Mouse (Mus musculus) forebrain, embryonic 13.5 days (tissue): Measurements from ENCODE around the gene Ksr1. TPM values are rescaled to one million over a fixed set of nuclear protein-coding genes. Genes with fewer than 3 reads are reported as not detected.

ENCODE experiments used
- ATAC-seq: fragments of 200-750 bp; cut with Nextera tagmentation; 2 replicates; pipeline ENCODE4 v1.8.0; 2017
- H3K27ac ChIP-seq: fragments of 300-500 bp; sonication (generic); 2 replicates; pipeline ENCODE4 v1.5.1; 2015; ENCODE audit warnings: inconsistent platforms, mild to moderate bottlenecking, moderate library complexity
- H3K27me3 ChIP-seq: fragments of 300-500 bp; sonication (generic); 2 replicates; pipeline ENCODE4 v1.6.1; 2015; ENCODE audit warnings: mild to moderate bottlenecking, inconsistent platforms
- H3K36me3 ChIP-seq: fragments of 300-500 bp; sonication (generic); 2 replicates; pipeline ENCODE4 v1.6.1; 2015; ENCODE audit warnings: mild to moderate bottlenecking, inconsistent platforms; ENCODE audit not compliant: poor library complexity, severe bottlenecking
- H3K4me1 ChIP-seq: fragments of 300-500 bp; sonication (generic); 2 replicates; pipeline ENCODE4 v1.6.1; 2015; ENCODE audit warnings: inconsistent platforms
- H3K4me2 ChIP-seq: fragments of 300-500 bp; sonication (generic); 2 replicates; pipeline ENCODE4 v1.6.1; 2015; ENCODE audit warnings: inconsistent platforms, mild to moderate bottlenecking, moderate library complexity
- H3K4me3 ChIP-seq: fragments of 300-500 bp; sonication (generic); 2 replicates; pipeline ENCODE4 v1.5.1; 2015; ENCODE audit warnings: mild to moderate bottlenecking, inconsistent platforms
- H3K9ac ChIP-seq: fragments of 300-500 bp; sonication (generic); 2 replicates; pipeline ENCODE4 v1.6.1; 2015; ENCODE audit warnings: mild to moderate bottlenecking, inconsistent platforms
- H3K9me3 ChIP-seq: fragments of 300-500 bp; sonication (generic); replicated peaks from 2 replicates; pipeline ENCODE4 v1.6.1; 2016; ENCODE audit warnings: inconsistent platforms
- WGBS: fragments of 180-500 bp; shearing (Covaris S2); methylation state at CpG from one replicate; pipeline ENCODE4 v1.1.7; 2015; 5-methylcytosine and 5-hydroxymethylcytosine counted together
- polyA plus RNA-seq: library from polyadenylated mRNA; unstranded; fragments of >200 nt; fragmentation: Nextera tagmentation; extraction: Ambion mirVana; gene quantifications from 2 replicates; pipeline ENCODE4 v1.2.1, GENCODE M21; 2015

Ksr1 gene
- polyA plus RNA-seq, 1 experiment from 2014 or later: 4.1 TPM

DNA sequence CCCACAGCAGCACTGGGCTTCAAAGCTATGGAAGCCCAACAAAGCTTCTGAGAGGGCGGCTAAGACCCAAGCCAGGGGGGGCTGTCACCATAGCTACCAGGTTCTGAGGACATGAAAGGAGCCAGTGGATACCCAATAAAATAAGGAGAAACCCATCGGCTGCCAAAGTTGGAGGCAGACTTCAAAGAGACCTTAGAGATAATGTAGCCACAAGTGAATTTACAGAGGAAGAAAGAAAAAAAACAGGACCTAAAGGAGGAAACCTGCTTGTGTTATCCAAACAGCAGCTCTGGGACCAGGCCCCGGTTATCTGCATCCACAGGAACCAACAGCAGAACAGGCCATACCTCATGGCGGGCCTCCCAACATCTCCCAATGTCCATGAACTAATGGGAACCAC is 88.4 kb downstream of the Ksr1 start:
- Histone ChIP-seq H3K9me3 (no peaks in the 10 kb centered on the region), H3K4me1 (peaks cover 31% of the 10 kb centered on the region), H3K4me3 (no peak overlapping the region), H3K36me3 (no peaks in the 10 kb centered on the region), H3K27ac (0 out of 2 replicates have a peak overlapping the region, but pooled peaks have one; percentile 6), H3K9ac (no peak overlapping the region), H3K4me2 (no peak overlapping the region), H3K27me3 (no peaks in the 10 kb centered on the region)
- ATAC-seq: no peak
- WGBS: 44% methylated on average over 4 of the region's 4 CpGs

DNA sequence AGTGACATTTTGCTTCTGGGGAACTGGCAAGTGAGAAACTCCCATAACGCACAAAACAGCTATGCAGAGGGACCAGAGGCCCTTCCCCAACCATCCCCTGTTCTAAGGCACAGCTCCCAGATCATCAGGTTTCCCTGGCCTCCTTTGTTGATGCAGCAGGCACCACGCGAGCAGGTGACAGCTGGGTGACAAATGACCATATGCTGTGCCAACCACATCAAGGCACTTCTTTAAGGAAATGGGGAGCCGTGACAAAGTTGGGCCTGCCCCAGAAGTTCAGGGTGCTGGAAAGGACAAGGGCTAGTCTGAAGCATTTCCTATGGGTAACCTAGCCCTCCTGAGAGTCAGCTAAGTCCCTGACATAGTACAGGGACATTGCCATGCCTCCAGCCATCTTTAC is 89.3 kb downstream of the Ksr1 start:
- 66% methylated on average over 4 of the region's 4 CpGs for WGBS

DNA sequence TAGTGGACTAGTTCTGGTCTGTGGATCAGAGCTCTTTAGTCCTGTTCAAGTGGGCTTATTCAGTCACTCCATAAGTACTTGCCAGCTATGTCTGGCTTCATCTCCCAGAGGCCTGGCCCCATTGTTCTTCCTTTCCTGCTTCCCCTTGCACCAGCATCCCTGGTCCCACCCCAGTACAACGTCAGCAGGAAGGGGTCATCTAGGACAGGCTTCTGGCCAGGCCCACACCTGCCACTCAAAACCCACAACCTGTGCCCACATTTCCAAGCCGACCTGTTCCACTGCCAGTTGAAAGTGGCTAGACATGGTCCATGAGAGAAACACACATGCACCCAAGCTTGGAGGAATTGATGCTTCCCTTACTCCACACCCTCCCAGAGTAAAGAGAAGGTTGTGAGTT is 90.2 kb downstream of the Ksr1 start:
- H3K9me3 ChIP-seq: no peaks in the 10 kb centered on the region
- no peaks in the 10 kb centered on the region for H3K27me3 ChIP-seq
- H3K27ac ChIP-seq: no peak overlapping the region
- 62% methylated on average over 2 of the region's 2 CpGs for WGBS
- H3K9ac ChIP-seq: no peak overlapping the region
- H3K4me3 ChIP-seq: no peak overlapping the region
- ATAC-seq: no peak
- H3K4me1 ChIP-seq: peaks cover 36% of the 10 kb centered on the region
- H3K36me3 ChIP-seq: no peaks in the 10 kb centered on the region
- no peak overlapping the region for H3K4me2 ChIP-seq

More for the DNA sequence above, 89.3 kb downstream of the Ksr1 start:
- Histone ChIP-seq H3K4me3 (no peak overlapping the region), H3K9me3 (no peaks in the 10 kb centered on the region), H3K4me1 (peaks cover 36% of the 10 kb centered on the region), H3K27me3 (no peaks in the 10 kb centered on the region), H3K36me3 (no peaks in the 10 kb centered on the region), H3K4me2 (no peak overlapping the region), H3K9ac (no peak overlapping the region), H3K27ac (no peak overlapping the region)
- ATAC-seq: no peak

DNA sequence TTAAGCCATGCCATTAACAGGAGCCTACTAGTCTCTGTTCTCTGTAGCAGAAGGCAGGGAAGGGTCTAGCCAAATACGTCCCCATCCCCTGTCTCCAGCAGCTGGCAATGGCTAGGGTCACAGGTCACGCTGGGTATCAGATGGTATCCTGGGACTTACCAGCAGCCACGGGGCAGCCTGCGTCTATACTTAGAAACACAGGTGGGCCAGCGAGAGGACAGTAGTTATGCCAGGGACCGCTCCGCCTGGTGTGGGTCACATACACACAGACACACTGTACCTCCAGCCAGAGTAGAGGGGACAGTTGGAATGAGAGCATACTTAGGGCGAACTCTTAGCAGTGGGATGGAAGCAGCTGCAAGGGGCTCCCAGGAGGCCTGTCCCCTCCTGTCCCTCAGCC is 91.0 kb downstream of the Ksr1 start:
- H3K36me3 ChIP-seq: no peaks in the 10 kb centered on the region
- H3K4me1 ChIP-seq: peaks cover 36% of the 10 kb centered on the region
- H3K9ac ChIP-seq: no peak overlapping the region
- no peak overlapping the region for H3K4me3 ChIP-seq
- 84% methylated on average over 8 of the region's 8 CpGs for WGBS
- no peak overlapping the region for H3K27ac ChIP-seq
- no peak for ATAC-seq
- no peak overlapping the region for H3K4me2 ChIP-seq
- no peaks in the 10 kb centered on the region for H3K9me3 ChIP-seq
- H3K27me3 ChIP-seq: no peaks in the 10 kb centered on the region

DNA sequence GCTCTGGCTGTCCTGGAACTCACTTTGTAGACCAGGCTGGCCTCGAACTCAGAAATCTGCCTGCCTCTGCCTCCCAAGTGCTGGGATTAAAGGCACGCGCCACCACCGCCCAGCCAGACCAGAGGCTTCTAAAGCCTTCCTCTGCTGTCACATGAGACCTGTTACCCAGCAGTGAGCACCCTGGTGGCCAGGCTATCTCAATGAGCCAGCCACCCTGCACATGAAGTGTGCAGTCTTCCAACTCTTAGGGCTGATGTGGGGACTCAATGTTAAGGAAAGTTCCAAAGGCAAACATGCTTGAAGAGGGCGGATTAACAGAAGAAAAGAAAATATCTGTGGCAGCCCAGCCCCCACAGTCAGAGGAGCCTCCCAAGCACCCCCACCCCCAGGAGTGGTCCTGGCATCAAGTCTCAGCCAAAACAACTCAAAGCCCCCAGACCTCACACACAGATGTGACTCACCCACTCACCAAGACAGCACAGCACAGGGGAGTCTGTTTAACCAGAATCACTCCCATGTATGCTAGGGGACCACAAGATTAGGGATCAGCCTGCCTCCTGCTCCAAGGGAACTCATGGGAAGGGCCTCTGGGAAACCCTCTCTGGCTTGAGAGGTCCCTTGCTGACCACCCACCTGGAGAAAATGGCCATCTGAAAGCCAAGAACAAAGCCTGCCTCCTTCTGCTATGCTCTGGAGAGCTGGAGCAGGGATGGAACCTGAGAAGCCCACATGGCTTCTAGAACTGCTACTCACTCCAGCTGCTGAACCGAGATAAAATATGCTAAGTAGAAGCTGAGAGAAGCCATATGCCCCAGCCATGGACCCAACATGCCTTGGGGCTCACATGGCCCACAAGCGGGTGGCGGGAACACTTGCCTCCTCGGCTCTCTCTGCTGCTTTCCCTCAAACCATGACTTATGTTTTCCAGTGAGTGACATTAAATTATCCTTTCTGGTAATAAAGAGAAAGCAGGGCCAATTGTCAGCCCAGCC is 91.8 kb downstream of the Ksr1 start:
- WGBS: 81% methylated on average over 9 of the region's 9 CpGs
- no peaks in the 10 kb centered on the region for H3K9me3 ChIP-seq
- no peak overlapping the region for H3K4me2 ChIP-seq
- no peaks in the 10 kb centered on the region for H3K36me3 ChIP-seq
- H3K27me3 ChIP-seq: no peaks in the 10 kb centered on the region
- H3K4me3 ChIP-seq: no peak overlapping the region
- no peak overlapping the region for H3K9ac ChIP-seq
- H3K27ac ChIP-seq: no peak overlapping the region
- H3K4me1 ChIP-seq: peaks cover 36% of the 10 kb centered on the region
- no peak for ATAC-seq

DNA sequence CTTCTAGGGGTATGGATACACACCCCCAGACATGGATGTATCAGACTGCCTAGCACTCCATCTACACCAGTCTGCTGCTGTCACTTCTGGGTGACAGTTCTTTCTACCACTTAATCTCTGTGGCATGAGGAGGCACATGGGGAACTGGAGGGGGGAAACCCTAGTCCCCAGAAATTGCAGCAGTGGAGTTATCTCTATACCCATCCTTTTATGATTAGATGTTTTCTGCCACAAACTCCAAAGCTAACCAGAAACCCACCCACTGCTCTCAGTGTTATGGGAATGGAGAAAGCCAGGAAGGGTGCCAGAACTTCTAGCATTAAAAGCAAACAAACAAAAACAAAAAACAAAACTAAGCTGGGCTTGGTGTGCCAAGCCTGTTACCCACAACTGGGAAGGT is 92.8 kb downstream of the Ksr1 start:
- no peak for ATAC-seq
- Histone ChIP-seq H3K4me1 (peaks cover 36% of the 10 kb centered on the region), H3K27ac (no peak overlapping the region; the same call in 1 of the 2 replicates), H3K27me3 (no peaks in the 10 kb centered on the region), H3K9ac (no peak overlapping the region), H3K4me2 (no peak overlapping the region), H3K36me3 (0 out of 2 replicates have a peak, but pooled peaks cover 5% of the 10 kb centered on the region), H3K4me3 (no peak overlapping the region), H3K9me3 (peaks cover 6% of the 10 kb centered on the region; the same call in 1 of the 2 replicates)

DNA sequence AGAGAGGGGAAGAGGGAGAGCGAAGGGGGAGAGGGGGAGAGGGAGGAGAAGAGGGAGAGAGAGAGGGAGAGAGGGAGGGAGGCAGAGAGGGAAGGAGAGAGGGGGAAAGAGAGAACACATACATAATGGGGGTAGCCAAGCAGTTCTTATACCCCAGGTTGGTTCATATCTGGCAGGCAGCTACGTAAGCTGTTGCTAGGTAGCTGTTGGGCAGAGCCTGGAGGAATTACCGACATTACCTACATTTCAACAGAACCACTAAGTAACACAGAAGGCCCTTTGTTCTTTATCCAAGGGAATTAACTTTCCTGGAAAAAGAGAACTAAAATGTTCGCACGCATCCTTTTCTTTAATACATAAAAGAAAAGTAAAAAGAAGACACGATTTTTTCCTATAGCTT is 93.4 kb downstream of the Ksr1 start:
- no peak overlapping the region for H3K4me3 ChIP-seq
- no peak overlapping the region for H3K9ac ChIP-seq
- 0 out of 2 replicates have a peak, but pooled peaks cover 5% of the 10 kb centered on the region for H3K36me3 ChIP-seq
- no peak overlapping the region for H3K4me2 ChIP-seq
- peaks cover 6% of the 10 kb centered on the region; the same call in 1 of the 2 replicates for H3K9me3 ChIP-seq
- H3K4me1 ChIP-seq: peaks cover 32% of the 10 kb centered on the region
- WGBS: 51% methylated on average over 6 of the region's 6 CpGs
- H3K27ac ChIP-seq: no peak overlapping the region
- ATAC-seq: no peak
- no peaks in the 10 kb centered on the region for H3K27me3 ChIP-seq

DNA sequence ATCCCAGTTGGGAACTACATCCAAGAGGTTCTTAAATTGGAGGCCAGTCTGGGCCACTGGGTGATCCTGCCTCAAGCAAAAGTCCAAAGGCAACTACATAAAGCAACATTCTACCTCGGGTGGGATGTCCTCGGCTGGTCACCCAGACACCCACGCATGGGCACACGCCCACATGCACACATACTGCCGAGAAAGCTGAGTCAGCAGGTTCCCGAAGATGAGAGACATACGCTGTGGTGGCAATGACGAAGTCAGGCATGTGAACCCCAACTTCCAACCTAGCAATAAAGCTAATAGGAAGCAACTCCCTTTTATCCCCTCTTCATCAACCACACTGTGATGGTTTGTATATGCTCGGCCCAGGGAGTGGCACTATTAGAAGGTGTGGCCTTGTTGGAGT is 94.7 kb downstream of the Ksr1 start:
- no peak for ATAC-seq
- WGBS: 96% methylated on average over 9 of the region's 9 CpGs
- Histone ChIP-seq H3K9ac (no peak overlapping the region), H3K27ac (no peak overlapping the region), H3K36me3 (0 out of 2 replicates have a peak, but pooled peaks cover 5% of the 10 kb centered on the region), H3K4me3 (no peak overlapping the region), H3K4me2 (no peak overlapping the region), H3K4me1 (peaks cover 32% of the 10 kb centered on the region), H3K27me3 (no peaks in the 10 kb centered on the region), H3K9me3 (peaks cover 6% of the 10 kb centered on the region; the same call in 1 of the 2 replicates)

DNA sequence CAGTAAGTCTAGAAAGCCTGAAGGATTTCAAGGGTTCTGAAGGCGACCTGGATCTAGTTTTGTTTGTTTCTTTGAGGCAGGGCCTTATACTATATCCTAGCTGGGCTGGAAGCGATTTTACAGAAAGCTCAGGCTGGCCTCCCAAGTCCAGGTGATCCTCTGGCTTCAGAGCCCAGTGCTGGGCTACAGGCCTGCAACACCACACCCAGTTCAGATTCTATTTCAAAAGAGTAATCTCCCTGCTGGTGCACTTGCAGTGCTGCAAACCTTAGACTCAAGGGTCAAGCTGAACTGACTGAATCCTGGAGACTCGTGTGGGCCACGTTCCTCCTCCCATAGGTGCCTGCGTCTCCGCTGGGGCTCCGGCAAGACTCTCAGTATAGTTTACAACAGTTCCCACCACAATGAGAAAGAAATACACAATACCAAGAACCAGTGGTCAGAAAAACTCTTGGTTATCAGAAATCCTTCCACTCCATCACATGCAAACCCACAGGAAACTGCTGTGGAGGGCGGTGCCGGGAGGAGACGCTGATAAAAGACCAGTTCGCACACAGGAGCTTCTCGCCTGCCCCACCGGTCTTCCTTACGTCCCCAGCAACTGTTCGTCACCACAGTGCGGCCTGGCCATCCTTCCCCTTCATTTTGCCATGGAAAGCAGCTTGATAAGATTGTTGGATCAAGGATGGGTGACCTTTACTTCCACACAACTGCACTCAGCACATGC is 95.3 kb downstream of the Ksr1 start:
- ATAC-seq: no peak
- Histone ChIP-seq H3K9ac (no peak overlapping the region), H3K27ac (no peak overlapping the region), H3K4me2 (no peak overlapping the region), H3K27me3 (no peaks in the 10 kb centered on the region), H3K9me3 (peaks cover 6% of the 10 kb centered on the region; the same call in 1 of the 2 replicates), H3K36me3 (0 out of 2 replicates have a peak, but pooled peaks cover 5% of the 10 kb centered on the region), H3K4me1 (peaks cover 34% of the 10 kb centered on the region), H3K4me3 (no peak overlapping the region)
- 94% methylated on average over 16 of the region's 16 CpGs for WGBS

DNA sequence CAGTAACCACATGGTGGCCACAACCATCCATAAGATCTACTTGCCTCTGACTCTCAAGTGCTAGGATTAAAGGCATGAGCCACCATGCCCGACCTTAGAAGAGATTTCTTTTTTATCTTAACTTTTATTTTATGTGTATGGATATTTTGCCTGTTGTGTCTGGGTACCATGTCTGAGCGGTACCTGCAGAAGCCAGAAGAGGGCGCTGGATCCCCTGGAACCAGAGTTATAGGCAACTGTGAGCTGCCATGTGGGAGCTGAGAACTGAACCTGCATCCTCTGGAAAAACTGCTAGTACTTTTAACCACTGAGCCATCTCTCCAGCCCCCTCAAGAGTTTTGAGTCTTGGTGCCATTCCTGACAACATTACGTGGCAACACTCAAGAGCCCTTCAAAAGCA is 97.3 kb downstream of the Ksr1 start:
- Histone ChIP-seq H3K36me3 (peaks cover 14% of the 10 kb centered on the region), H3K4me3 (no peak overlapping the region), H3K9ac (no peak overlapping the region), H3K4me1 (peaks cover 21% of the 10 kb centered on the region), H3K27me3 (no peaks in the 10 kb centered on the region), H3K9me3 (peaks cover 6% of the 10 kb centered on the region; the same call in 1 of the 2 replicates), H3K27ac (no peak overlapping the region), H3K4me2 (no peak overlapping the region)
- ATAC-seq: no peak
- 81% methylated on average over 4 of the region's 4 CpGs for WGBS

DNA sequence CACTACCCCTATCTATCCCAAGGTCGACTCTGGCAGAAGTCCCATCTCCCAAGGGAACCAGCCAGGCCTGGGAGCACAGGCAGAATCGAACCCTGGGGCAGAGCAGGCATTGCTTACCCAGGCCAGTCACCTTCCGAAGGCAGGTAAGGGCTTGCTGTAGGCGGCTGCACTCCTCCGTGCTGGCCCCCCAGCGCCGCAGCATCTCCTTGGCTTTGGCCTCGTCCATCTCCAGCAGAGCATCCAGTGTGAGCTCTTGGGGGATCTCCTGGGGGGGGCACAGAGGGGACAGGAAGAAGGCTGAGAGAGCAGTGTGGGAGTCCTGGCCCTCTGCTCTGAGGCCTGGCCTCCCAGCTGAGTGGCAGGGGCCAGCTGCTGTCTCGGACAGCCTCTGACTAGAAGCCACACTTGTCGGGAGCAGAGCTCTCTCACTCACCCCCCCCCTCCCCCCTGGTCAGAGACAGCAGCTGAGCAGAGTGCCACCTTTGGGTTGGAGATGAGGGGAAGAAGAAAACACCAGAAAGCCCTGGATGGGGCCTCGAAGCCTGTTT is 99.0 kb downstream of the Ksr1 start:
- peaks cover 10% of the 10 kb centered on the region for H3K4me1 ChIP-seq
- H3K9ac ChIP-seq: peak overlapping the region; percentile 35; the same call in 1 of the 2 replicates
- H3K9me3 ChIP-seq: peaks cover 6% of the 10 kb centered on the region; the same call in 1 of the 2 replicates
- H3K27ac ChIP-seq: peak overlapping the region; percentile 25
- ATAC-seq: no peak
- 77% methylated on average over 11 of the region's 11 CpGs for WGBS
- peaks cover 25% of the 10 kb centered on the region for H3K36me3 ChIP-seq
- no peak overlapping the region for H3K4me2 ChIP-seq
- no peak overlapping the region for H3K4me3 ChIP-seq
- no peaks in the 10 kb centered on the region for H3K27me3 ChIP-seq
